Mouse (Mus musculus) spleen, postnatal 36 days (tissue): Measurements from ENCODE around the gene Nectin2.

Source experiments
- DNase-seq, 2 experiments: peaks; one replicate each; pipeline ENCODE4 v3.0.0; 2022; ENCODE audit warnings: low spot score in 2 of 2, mixed read lengths in 1 of 2

Gene Nectin2

DNA sequence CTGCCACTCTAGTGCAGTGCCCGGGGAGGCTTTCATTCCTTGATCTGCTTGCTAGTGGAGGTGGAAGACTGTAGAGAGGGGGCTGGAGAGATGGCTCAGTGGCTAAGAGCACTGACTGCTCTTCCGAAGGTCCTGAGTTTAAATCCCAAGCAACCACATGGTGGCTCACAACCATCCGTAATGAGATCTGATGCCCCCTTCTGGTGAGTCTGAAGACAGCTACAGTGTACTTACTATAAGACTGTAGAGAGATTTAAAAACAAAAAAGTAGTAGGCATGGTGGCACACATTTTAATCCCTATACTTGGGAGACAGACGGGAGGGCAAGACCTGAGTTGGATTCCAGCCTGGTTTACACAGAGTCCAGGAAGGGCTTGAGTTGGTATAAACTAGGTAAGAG is 37.9 kb downstream of the Nectin2 start:
- DNase-seq: no peak

DNA sequence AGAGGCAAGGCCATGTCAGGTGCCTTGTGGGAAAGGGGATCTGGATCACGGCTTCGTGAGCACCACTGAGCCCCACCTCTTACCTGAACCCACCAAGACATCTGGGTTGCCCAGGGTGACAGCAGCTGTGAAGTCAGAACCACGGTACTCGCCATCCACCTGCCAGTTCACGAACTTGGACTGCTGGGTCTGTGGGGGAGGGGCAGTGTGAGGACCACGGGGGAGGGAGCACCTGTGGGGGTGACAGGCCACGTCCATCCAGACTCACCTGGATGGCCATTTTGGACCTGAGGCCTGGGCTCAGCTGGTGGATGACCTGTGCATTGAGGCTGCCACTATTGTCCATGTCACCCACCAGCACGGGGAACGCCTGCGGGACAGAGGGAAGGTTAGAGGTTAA is 39.6 kb downstream of the Nectin2 start:
- no peak for DNase-seq

GRCm38 (mm10) chr7:19705271-19705670 is 45.0 kb downstream of the Nectin2 start:
- DNase-seq: no peak

GRCm38 (mm10) chr7:19704475-19704874 is 45.8 kb downstream of the Nectin2 start:
- DNase-seq: no peak

- no peak for DNase-seq
Measured at GRCm38 (mm10) chr7:19702859-19703555, 47.3 kb downstream of the Nectin2 start.

- peak; percentile 57 to 66 for DNase-seq
Measured at GRCm38 (mm10) chr7:19701069-19701761, 49.1 kb downstream of the Nectin2 start.

- no peak for DNase-seq
Measured at GRCm38 (mm10) chr7:19700299-19701068, 49.8 kb downstream of the Nectin2 start.

DNA sequence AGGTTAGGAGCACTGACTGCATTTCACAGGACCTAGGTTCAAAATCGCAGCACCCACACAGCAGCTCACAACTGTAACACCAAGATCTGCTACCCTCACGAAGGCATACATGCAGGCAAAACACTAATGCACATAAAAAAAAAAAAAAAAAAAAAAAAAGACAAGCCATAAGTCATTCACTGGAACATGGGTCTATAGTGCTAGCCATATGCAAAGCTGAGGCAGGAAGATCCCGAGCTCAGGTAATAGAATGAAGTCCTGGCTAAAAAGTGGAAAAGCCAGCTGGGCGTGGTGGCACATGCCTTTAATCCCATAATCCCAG is 50.5 kb downstream of the Nectin2 start:
- DNase-seq: no peak

GRCm38 (mm10) chr7:19698907-19699826 is 51.1 kb downstream of the Nectin2 start, which contains the start of gene Apoe:
Gene Apoe, minus strand, starts transcription at chr7:19699188.
- DNase-seq: peak; percentile 46 to 47

DNA sequence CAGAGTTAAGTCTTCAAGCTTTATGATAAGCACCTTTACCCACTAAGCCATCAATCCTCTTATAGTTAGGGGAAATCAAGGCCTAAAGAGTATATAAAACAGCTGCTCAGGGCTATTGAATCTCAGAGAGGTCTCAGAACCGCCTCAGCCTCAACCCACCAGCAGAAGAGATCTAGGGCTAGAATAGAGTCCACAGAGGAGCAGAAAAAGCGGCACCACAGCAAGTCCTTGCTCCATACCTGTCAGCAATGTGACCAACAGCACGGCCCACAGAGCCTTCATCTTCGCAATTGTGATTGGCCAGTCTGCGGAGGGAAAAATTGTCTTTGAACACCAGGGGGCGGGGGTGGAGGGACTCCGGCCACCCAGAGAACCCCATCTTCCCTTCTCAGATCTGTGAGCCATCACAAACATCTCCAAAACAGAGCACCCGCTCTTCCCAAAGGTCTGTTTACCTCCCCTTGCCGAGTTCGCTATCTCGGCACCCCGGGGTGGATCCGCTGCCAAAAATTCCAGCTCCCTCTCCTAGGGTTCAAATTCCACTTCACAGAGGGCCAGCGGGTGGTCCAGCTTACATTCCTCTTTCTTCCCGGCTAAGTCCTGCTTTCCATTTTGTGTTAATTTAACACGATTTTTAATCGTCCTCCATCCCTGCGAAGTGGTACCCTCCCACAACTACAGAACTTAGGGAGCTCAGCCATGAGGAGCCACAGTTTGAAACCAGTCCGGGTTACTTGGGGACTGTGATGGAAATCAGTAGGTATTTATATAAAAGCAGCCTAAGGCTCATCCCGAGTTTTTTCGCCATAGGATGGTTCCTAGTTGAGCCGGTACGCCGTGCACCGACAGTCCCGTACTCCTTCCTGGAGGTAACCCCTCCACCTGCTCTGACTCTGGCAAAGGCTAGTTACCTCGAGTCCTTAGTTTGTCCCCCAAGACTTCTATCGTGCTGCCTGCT is 52.1 kb downstream of the Nectin2 start:
- no peak for DNase-seq

DNA sequence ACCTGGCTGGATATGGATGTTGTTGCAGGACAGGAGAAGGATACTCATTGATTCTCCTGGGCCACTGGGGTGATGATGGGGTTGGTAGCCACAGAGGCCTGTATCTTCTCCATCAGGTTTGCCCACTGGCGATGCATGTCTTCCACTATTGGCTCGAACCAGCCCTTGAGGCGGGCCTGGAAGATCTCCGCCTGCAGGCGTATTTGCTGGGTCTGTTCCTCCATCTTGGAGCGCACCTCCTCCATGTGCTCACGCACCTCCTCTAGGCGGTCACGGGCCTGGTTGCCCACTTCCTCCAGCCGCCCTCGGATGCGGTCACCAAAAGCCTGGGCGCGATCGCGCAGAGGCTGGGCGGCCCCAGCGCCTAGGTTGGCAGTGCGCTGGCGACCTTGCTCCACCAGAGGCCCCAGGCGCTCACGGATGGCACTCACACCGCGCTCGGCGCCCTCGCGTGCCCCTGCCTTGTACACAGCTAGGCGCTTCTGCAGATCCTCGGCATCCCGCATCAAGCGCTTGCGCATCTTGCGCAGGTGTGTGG is 53.9 kb downstream of the Nectin2 start:
- DNase-seq: no peak

GRCm38 (mm10) chr7:19695881-19696280 is 54.4 kb downstream of the Nectin2 start:
- no peak for DNase-seq

GRCm38 (mm10) chr7:19695213-19695594 is 55.1 kb downstream of the Nectin2 start:
- no peak for DNase-seq

DNA sequence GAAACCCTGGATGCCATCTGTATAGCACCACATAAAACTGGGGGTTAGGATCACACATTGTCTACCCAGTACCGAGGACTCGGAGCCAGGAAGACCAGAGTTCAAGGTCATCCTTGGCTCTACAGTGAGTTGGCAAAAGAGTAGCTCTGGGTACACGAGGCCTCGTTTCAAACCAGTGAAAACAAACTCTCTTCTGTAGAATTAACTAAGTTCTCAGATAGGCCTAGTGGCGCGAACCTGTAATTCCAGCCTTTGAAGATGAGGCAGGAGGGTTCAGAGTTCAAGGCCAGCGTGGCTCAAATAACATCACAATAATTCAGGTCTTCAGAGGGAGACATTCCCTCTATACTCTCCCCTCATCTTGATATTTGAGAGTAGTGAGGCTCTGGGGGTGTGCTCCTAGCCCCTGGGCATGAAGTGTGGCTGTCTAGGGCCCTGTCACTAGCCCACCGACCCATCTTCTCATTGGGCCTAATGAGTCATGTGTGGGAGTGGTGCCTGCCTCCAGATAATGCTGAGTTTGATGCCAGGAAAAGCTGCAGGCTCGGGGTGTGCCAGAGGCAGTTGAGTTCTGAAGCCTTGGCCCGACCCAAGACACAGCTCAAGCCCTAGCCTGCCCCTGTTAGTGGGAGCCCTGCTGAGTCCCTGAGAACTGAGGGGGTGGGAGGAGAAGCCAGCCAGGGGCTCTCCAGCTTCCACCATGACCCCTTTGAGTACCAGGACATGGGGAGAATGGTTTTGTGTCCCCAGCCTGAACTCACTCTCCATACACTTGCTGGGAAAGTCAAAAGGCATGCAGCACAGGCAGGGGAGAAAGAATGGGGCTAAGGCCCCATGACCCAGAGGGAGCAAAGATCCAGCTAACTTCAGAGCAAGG is 55.7 kb downstream of the Nectin2 start:
- DNase-seq: no peak

DNA sequence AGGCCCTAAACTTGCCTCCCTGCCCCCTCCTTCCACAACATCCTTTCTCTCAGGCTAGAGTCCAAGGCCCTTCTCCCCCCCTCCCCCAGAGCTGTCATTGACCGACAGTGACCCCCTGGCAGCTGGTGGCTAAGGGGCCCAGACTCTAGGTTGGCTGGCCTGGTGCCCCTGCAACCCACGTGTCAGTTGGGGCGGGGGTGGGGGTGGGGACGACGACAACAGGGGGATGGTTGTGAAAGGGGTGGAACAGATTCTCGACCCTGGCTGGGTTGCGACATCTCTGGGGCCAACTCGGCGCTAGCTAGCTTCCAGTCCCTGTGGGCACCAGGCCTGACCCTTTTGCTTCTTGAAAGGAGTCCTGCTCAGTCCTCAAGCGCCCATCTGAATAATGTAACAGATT is 56.9 kb downstream of the Nectin2 start:
- DNase-seq: peak; percentile 25 to 37

DNA sequence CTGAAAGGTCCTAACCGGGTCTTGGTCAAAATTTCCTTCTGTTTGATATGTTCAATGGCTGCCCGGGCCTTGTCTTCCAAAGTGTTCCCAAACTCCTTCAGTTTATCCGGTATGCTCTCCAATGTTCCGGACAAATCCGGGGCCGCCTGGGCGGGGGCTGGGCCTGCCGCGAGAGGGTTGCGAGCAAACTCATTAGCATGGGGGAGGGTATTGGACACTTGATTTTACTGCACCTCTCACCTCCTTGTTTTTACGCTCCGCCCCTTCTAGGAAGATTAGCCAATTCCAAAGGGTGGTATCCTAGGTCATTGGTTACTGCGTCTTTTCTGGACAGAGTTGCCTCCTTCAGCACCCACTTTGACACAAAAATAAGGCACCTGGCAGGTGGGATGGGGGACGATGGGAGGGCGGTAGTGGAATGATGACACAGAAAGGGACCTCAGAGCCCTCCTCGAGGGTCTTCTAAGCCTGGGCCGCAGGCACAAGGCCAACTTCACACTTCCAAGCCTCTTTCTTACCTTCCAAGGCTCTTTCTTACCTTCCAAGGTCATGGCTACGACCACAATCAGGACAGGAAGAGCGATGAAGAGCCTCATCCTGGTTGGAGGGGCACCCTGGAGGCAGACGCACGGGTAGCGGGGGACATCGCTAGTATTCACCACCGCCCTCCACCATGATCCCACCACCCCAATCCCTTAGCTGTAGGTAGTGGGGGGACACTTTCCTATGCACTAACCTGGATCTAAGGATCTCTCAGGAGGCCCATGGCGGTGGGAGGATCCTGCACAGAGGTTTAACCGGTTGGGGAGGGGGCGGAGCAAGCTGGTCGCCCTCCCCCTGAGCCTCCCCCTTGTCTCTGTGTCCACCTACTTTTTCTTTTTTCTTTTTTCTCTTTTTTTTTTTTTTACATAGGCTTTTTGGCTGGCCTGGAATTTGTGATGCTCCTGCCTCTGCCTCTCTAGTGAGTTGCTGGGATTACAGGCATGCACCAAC is 58.1 kb downstream of the Nectin2 start, which contains the start of gene Apoc1:
Gene Apoc1, minus strand, starts transcription at position 788 of the 993 bp plus-strand sequence.
- no peak for DNase-seq

GRCm38 (mm10) chr7:19691434-19691833 is 58.8 kb downstream of the Nectin2 start:
- no peak for DNase-seq

DNA sequence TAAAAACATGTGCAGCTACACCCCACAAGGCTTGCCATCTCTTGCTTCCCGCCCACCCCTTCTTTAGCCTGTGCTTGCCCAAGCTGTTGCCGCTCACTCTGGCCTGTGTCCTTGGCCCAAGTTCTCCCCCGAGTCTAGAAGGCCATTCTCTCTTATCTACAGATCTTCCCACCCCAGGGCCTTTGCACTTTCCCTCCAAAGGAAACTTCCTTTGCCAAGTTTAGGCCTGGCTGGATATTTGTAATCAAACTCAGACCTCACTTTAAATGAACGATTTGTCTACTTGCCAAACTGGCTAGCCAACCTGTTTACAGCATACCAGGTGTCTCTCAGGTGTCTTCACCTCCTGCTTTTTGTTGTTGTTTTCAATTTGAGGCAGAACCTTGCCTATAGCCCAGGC is 59.4 kb downstream of the Nectin2 start:
- DNase-seq: no peak
